Mouse (Mus musculus) neural tube, embryonic 11.5 days (tissue): ENCODE data around the gene Spock3. TPM values are rescaled to one million over a fixed set of nuclear protein-coding genes. Genes with fewer than 3 reads are reported as not detected.
A peak's percentile ranks its signal among the peaks of the same experiment; 100 is the strongest.

ENCODE experiments used
- ATAC-seq: fragments of 200-750 bp; cut with Nextera tagmentation; 2 replicates; pipeline ENCODE4 v1.8.0; 2017; ENCODE audit warnings: moderate number of reproducible peaks, mild to moderate bottlenecking, moderate TSS enrichment, moderate library complexity; ENCODE audit not compliant: insufficient read depth, low FRiP score, low TSS enrichment
- DNase-seq: peaks from one replicate; pipeline ENCODE4 v3.0.0-alpha.2; 2015; ENCODE audit warnings: low spot score
- H3K27ac ChIP-seq: fragments of 300-500 bp; sonication (generic); 2 replicates; pipeline ENCODE4 v1.5.1; 2014; ENCODE audit warnings: low read depth, mild to moderate bottlenecking, low read length
- H3K27me3 ChIP-seq: fragments of 300-500 bp; sonication (generic); 2 replicates; pipeline ENCODE4 v1.6.1; 2014; ENCODE audit warnings: mild to moderate bottlenecking, low read length, mixed read lengths; ENCODE audit not compliant: control insufficient read depth, insufficient read depth
- H3K36me3 ChIP-seq: fragments of 300-500 bp; sonication (generic); 2 replicates; pipeline ENCODE4 v1.6.1; 2014; ENCODE audit warnings: mild to moderate bottlenecking, low read length, moderate library complexity, mixed read lengths; ENCODE audit not compliant: control insufficient read depth, insufficient read depth
- H3K4me1 ChIP-seq: fragments of 300-500 bp; sonication (generic); 2 replicates; pipeline ENCODE4 v1.6.1; 2014; ENCODE audit warnings: low read length, mixed read lengths; ENCODE audit not compliant: control insufficient read depth, insufficient read depth
- H3K4me2 ChIP-seq: fragments of 300-500 bp; sonication (generic); 2 replicates; pipeline ENCODE4 v1.6.1; 2014; ENCODE audit warnings: low read depth, mild to moderate bottlenecking, moderate library complexity
- H3K4me3 ChIP-seq: fragments of 300-500 bp; sonication (generic); 2 replicates; pipeline ENCODE4 v1.5.1; 2014; ENCODE audit warnings: low read depth, low read length
- H3K9ac ChIP-seq: fragments of 300-500 bp; sonication (generic); 2 replicates; pipeline ENCODE4 v1.6.1; 2014; ENCODE audit warnings: mild to moderate bottlenecking, low read length
- H3K9me3 ChIP-seq: fragments of 300-500 bp; sonication (generic); 2 replicates; pipeline ENCODE4 v1.6.1; 2016; ENCODE audit warnings: low read length; ENCODE audit not compliant: control insufficient read depth
- WGBS: fragments of 180-500 bp; shearing (Covaris S2); extraction: QIAGEN DNeasy Blood & Tissue Kit; methylation state at CpG from one replicate; pipeline ENCODE4 v1.1.7; 2014; 5-methylcytosine and 5-hydroxymethylcytosine counted together
- polyA plus RNA-seq: library from polyadenylated mRNA; unstranded; fragments of >200 nt; fragmentation: Nextera tagmentation; extraction: Ambion mirVana; gene quantifications from 2 replicates; pipeline ENCODE4 v1.2.1, GENCODE M21; 2014

Spock3 gene
- 17.4 and 17.8 TPM in 2 replicates for polyA plus RNA-seq

- Histone ChIP-seq H3K36me3 (no peaks in the 10 kb centered on the region), H3K27me3 (no peaks in the 10 kb centered on the region), H3K4me1 (peaks cover 4% of the 10 kb centered on the region; the same call in 1 of the 2 replicates), H3K9ac (peak within 1 kb of the TSS; percentile 68), H3K9me3 (no peaks in the 10 kb centered on the region), H3K4me3 (peak within 1 kb of the TSS; percentile 58), H3K4me2 (peak within 1 kb of the TSS; percentile 92), H3K27ac (no peak within 1 kb of the TSS)
- WGBS: 49% methylated on average over 2 of the region's 2 CpGs
- DNase-seq (no peak), ATAC-seq (no peak)
Measured at GRCm38 (mm10) chr8:62950709-62951108, at the start of gene Spock3. Gene Spock3, plus strand, starts transcription at chr8:62951009.

GRCm38 (mm10) chr8:62951173-62952134 lies 645 bp downstream of the Spock3 start:
- Histone ChIP-seq H3K9ac (peak overlapping the region; percentile 68), H3K4me1 (peaks cover 4% of the 10 kb centered on the region; the same call in 1 of the 2 replicates), H3K36me3 (no peaks in the 10 kb centered on the region), H3K27ac (no peak overlapping the region), H3K4me2 (peak overlapping the region; percentile 92), H3K27me3 (no peaks in the 10 kb centered on the region), H3K4me3 (peak overlapping the region; percentile 58), H3K9me3 (no peaks in the 10 kb centered on the region)
- WGBS: under 1% methylated on average over 46 of the region's 50 CpGs
- peak; percentile 86 for ATAC-seq
- peak; percentile 76 for DNase-seq

- Histone ChIP-seq H3K9me3 (no peaks in the 10 kb centered on the region), H3K27me3 (no peaks in the 10 kb centered on the region), H3K4me3 (peak overlapping the region; percentile 58), H3K4me1 (peaks cover 4% of the 10 kb centered on the region; the same call in 1 of the 2 replicates), H3K4me2 (peak overlapping the region; percentile 92), H3K9ac (no peak overlapping the region), H3K36me3 (no peaks in the 10 kb centered on the region), H3K27ac (no peak overlapping the region)
- WGBS: 16% methylated on average over 3 of the region's 3 CpGs
- DNase-seq (peak; percentile 10), ATAC-seq (no peak)
Measured at GRCm38 (mm10) chr8:62952481-62952880, 1.7 kb downstream of the Spock3 start.

- H3K4me1 ChIP-seq: no peaks in the 10 kb centered on the region
- no peaks in the 10 kb centered on the region for H3K27me3 ChIP-seq
- H3K36me3 ChIP-seq: no peaks in the 10 kb centered on the region
- ATAC-seq (no peak), DNase-seq (no peak)
- WGBS: 89% methylated on average over 3 of the region's 3 CpGs
- no peak overlapping the region for H3K9ac ChIP-seq
- H3K4me3 ChIP-seq: no peak overlapping the region
- H3K27ac ChIP-seq: no peak overlapping the region
- no peak overlapping the region for H3K4me2 ChIP-seq
- no peaks in the 10 kb centered on the region for H3K9me3 ChIP-seq
Measured at GRCm38 (mm10) chr8:62962608-62963007, 11.8 kb downstream of the Spock3 start.

GRCm38 (mm10) chr8:62969802-62970372 lies 19.1 kb downstream of the Spock3 start:
- no peak for ATAC-seq
- Histone ChIP-seq H3K4me3 (no peak overlapping the region), H3K9me3 (no peaks in the 10 kb centered on the region), H3K27me3 (no peaks in the 10 kb centered on the region), H3K9ac (no peak overlapping the region), H3K27ac (no peak overlapping the region), H3K36me3 (no peaks in the 10 kb centered on the region), H3K4me1 (no peaks in the 10 kb centered on the region), H3K4me2 (no peak overlapping the region)
- DNase-seq: no peak
- 69% methylated on average over 2 of the region's 2 CpGs for WGBS

- no peak for ATAC-seq
Measured at GRCm38 (mm10) chr8:63088984-63089383, 138.2 kb downstream of the Spock3 start.

GRCm38 (mm10) chr8:63098200-63098599 lies 147.4 kb downstream of the Spock3 start:
- H3K4me1 ChIP-seq: no peaks in the 10 kb centered on the region
- no peak for DNase-seq
- H3K9ac ChIP-seq: no peak overlapping the region
- WGBS: 83% methylated on average over 2 of the region's 2 CpGs
- H3K4me3 ChIP-seq: no peak overlapping the region
- no peaks in the 10 kb centered on the region for H3K27me3 ChIP-seq
- ATAC-seq: no peak
- no peaks in the 10 kb centered on the region for H3K9me3 ChIP-seq
- no peak overlapping the region for H3K27ac ChIP-seq
- no peaks in the 10 kb centered on the region for H3K36me3 ChIP-seq
- H3K4me2 ChIP-seq: no peak overlapping the region

More at GRCm38 (mm10) chr8:63088984-63089383, 138.2 kb downstream of the Spock3 start:
- Histone ChIP-seq H3K9me3 (no peaks in the 10 kb centered on the region), H3K9ac (no peak overlapping the region), H3K36me3 (no peaks in the 10 kb centered on the region), H3K27me3 (no peaks in the 10 kb centered on the region), H3K4me3 (no peak overlapping the region), H3K4me2 (no peak overlapping the region), H3K27ac (no peak overlapping the region), H3K4me1 (no peaks in the 10 kb centered on the region)
- 80% methylated on average over 3 of the region's 3 CpGs for WGBS
- no peak for DNase-seq

GRCm38 (mm10) chr8:63109761-63110160 lies 159.0 kb downstream of the Spock3 start:
- Histone ChIP-seq H3K27ac (no peak overlapping the region), H3K4me2 (no peak overlapping the region)
- 59% methylated on average over 1 of the region's 1 CpGs for WGBS

More at GRCm38 (mm10) chr8:63109761-63110160, 159.0 kb downstream of the Spock3 start:
- no peaks in the 10 kb centered on the region for H3K4me1 ChIP-seq
- no peaks in the 10 kb centered on the region for H3K36me3 ChIP-seq
- H3K9ac ChIP-seq: no peak overlapping the region
- DNase-seq (no peak), ATAC-seq (no peak)
- no peak overlapping the region for H3K4me3 ChIP-seq
- no peaks in the 10 kb centered on the region for H3K9me3 ChIP-seq
- H3K27me3 ChIP-seq: no peaks in the 10 kb centered on the region
